Mouse (Mus musculus) mouse embryonic stem cell (cell line): ENCODE results near the gene Endod1.

Experiments used
- in situ Hi-C, 2 experiments: fragments of 300-500 bp; cut with MboI; formaldehyde crosslinking; loops; 1 replicate in 1 of 2; 3 replicates in 1 of 2; pipeline ENCODE4 v1.14.3; 2019 to 2020; ENCODE audit warnings: low sequenced_read_pairs in 2 of 2, low pct_unique_long_range_greater_than_20kb in 1 of 2, mixed read lengths in 1 of 2; ENCODE audit not compliant: unreplicated experiment in 1 of 2

The Endod1 gene

DNA sequence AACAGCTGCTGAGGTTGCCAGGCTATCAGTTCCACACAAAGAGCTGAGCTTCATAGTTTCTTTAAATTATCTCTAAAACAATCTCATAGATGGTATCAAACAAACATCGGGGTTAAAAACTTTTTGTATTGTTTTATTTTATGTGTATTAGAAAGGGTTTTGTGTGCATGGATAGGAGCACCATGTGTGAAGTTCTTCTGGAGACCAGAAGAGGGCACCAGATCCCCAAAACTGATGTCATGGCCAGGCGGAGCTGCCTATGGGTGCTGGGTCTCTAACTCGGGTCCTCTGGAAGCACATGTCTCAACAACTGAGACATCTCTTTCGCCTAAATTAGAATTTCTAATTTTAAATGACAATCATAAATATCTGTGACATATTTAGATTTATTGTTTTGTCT lies 32.9 kb downstream of the Endod1 start:
- in situ Hi-C loops, result loop anchor here in 1 of 2 experiments (10.0 kb wide), 1 partner anchor 464 kb away; no protein-coding TSS in a partner anchor

DNA sequence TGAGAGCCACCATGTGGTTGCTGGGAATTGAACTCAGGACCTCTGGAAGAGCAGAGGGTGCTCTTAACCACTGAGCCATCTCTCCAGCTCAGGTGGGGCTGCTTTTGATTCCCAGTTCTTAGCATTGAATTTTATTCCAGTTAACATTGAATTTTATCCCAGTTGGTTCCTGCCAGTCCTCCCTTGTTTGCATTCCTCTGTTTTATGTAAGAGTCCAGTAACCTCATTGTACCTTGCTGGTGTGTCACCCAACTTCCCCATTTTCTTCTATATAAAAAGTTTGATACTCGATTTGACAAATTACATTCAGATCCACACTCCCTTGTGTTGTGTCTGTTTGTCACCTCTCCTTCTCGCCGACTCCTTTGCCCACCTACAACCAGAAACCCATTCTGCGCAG lies 35.4 kb downstream of the Endod1 start:
- in situ Hi-C loops, result loop anchor here in 1 of 2 experiments (10.0 kb wide), 1 partner anchor 461 kb away; no protein-coding TSS in a partner anchor

DNA sequence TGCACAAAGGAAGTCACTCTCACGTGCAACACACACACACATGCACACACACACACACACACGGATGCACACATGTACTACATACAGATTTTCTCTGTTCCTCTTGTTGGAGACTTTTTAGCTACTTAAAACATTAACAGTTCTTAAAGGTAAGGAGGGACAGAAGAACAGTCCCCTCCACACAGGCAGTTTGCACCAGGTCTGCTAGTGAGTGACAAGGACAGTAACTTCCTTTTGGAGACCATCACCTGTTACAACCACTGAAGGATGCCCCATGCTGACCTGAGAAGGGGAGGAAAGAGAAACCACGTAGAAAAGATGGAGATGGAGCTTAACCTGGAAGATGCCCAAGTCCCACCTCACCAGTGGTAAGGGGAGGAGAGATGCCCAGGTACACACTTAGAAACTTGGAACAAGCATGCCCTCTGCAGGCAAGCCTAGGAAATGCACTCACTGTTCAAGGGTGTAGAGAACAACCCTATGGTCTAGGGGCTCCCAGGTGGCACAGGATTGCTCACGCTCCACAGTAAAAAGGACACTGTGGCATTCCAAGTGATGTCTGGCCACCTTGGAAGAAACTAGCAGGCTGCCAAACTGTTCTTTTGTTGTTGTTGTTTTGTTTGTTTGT lies 39.2 kb downstream of the Endod1 start:
- in situ Hi-C loops, result loop anchor here in 1 of 2 experiments (10.0 kb wide), 1 partner anchor 457 kb away; no protein-coding TSS in a partner anchor

DNA sequence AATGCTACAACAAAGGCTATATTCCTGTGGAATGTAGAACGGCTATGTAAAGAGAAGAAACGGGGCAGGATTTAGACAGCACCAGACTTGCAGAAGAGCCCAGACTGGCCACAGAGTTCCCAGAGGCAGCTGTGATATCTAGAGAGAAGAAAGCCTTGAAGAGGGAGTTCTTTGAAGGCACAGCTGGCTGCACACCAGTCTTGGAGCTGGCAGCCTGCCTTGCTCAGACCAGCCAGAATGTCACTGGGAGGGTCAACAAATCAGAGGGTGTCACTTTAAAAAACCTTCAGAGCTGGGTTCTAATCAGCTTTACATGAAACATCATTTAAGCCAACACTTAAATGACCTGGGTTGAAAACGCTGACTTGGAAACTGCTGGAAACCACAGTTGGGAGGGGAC lies 42.6 kb downstream of the Endod1 start:
- in situ Hi-C loops, result no loop called here

DNA sequence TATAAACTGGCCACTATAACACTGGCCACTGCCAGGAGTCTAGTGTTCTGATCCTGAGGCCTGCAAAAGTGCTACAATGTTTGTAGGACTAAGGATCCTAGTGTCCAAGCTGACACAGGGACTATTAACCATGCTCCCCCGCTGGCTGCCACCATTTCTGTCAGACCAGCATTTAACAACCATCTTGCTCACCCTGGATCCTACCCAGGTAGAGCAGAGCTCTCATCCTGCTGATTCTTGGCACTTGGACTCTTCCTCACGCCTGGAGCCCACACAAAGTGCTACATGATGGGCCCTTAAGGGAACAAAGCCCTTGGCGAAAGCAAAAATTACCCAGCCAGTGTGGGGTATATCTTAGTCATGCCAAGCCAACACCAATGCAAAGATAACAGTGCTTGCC lies 44.4 kb downstream of the Endod1 start:
- in situ Hi-C loops, result no loop called here

DNA sequence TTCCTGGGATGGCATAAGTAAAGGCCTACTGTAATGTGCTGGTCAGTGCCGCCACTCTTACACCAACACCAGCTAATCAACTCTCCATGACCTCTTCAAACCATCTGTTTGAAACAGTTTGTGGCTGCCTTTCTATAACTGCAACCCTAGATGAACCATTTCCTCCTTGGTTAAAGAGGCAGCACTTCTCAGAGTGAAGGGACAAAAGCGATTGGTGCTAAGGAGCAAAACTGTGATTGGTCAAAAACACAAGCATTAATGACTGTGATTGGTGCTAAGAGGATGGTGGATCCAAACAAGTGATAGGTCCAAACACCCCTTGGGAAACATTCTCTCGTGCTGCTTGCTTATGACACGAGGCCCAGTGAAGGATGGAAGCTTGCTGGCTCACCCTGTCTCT lies 45.5 kb downstream of the Endod1 start:
- in situ Hi-C loops, result no loop called here

DNA sequence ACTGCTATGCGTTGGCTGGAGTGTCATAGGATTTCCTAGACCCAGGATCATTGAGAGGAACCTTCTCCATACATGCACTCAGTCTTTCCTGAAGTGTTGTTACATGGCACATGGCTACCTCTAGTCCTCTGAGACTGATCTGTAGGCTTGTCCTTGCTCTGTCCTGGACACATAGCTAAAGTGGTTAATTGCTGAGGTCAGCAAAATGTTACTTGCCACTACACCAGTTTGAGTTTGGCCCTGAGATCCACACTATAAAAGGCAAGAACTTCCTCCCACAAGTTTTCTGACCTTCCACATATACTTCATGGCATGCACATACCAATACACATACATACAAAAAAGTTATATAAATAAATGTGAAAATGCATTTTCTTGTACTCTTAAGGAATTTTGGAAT lies 64.7 kb downstream of the Endod1 start:
- in situ Hi-C loops, result no loop called here

DNA sequence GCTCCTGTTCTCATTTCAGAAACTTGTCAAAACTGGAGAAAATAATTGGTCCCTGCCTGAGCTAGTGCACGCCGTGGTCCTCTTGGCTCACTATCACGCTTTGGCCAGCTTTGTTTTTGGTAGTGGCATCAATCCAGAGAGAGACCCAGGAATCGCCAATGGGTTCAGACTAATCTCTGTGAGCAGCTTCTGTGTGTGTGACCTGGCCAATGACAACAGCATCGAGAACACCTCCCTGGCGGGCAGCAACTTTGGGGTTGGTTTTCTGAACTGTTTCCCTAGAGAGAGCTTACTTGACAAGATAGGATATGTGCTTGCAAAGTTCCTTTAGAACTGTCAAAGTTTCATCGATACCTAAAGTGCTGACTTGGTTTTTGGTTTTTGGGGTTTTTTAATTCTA lies 66.8 kb downstream of the Endod1 start:
- in situ Hi-C loops, result no loop called here

DNA sequence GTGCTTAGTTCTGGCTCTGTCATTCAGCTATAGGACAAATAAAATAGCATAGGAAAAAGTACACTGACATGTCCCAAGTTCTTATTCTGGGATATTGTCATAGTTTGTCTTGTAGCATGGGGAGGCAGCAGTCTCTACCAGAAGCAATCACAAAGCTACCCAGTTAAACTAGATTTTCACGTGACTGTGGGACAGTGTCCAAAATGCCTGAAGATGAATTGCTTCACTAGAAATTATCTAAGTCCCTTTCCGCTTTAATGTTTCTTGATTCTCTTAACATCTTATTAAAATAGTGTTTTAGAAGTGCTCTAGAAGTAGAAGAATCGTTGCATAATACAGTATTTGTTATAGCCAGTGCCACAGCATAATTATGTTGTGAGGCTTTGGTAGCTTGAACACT lies 67.3 kb downstream of the Endod1 start:
- in situ Hi-C loops, result no loop called here

DNA sequence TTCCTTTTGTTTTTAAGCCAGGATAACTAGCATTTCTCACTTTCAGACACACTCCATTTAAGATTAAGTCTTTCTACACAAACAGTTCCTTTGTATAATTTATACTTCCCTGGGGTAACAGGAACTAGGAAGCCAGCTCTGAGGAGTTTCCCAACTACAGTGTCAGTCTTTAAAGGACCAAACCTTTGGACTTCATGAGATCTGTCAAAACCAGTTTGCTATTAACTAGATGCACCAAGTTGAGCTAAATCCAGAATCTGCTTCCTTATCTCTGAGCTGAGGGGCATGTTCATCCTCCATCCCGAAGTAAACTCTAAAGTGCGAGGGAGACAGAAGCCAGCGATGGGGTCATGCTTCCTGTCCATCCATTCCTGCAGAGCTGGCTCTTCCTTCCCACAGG lies 74.0 kb downstream of the Endod1 start:
- in situ Hi-C loops, result no loop called here

DNA sequence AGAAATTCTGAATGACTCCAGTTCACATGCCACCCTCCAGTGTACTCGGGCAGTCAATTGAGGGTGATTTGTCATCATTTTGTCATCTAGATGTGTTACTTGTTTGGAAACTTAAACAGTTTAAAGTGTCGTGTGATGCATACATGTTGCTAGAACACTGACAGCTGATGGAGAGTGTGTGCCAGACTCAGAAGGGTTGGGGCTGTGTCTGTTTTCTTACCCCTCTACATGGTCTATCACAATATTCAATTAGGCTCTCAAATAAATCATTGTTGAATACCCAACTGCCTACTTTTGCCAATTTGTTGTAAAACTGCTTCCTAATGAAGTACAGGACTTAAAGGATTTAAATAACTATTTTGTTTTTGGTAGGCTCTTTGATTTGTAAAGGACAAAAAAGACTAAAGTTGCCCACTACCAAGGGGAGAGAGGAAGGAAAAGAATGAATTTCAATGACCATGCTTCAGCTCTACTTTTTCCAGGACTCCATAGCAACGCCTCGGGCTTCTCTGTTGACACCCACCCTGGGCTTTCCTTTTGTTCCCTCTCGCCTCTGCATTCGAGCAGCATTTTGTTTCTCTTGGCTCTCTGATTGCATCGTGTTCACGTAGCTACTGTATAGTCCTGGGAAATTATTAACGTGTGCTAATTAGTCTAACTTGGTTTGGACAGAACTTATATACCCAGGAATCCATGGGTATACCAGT lies 76.9 kb downstream of the Endod1 start:
- in situ Hi-C loops, result no loop called here
